Mouse (Mus musculus) MEL (cell line): Measurements from ENCODE around the gene Pik3r1. TPM values are rescaled to one million over a fixed set of nuclear protein-coding genes. Genes with fewer than 3 reads are reported as not detected.
A peak's percentile ranks its signal among the peaks of the same experiment; 100 is the strongest.

Source experiments
- DNase-seq: peaks from one replicate; pipeline ENCODE4 v3.0.0; 2011; ENCODE audit warnings: low read depth, low spot score
- H3K27ac ChIP-seq: 2 replicates; pipeline ENCODE4 v1.5.1; 2012; ENCODE audit warnings: low read depth, mild to moderate bottlenecking, control low read depth, low read length, moderate library complexity; ENCODE audit not compliant: control insufficient read depth
- H3K27me3 ChIP-seq, 2 experiments: fragments of 150-350 bp in 1 of 2; sonication (generic) in 1 of 2; 2 replicates each; pipeline ENCODE4 v1.6.1; 2012; ENCODE audit warnings: low read length in 2 of 2, mild to moderate bottlenecking in 2 of 2, improper control_type of control experiment in 1 of 2, moderate library complexity in 1 of 2; ENCODE audit not compliant: insufficient read depth in 2 of 2, control insufficient read depth in 1 of 2
- H3K36me3 ChIP-seq, 2 experiments: 2 replicates each; pipeline ENCODE4 v1.6.1; 2012 to 2014; ENCODE audit warnings: low read length in 2 of 2, improper control_type of control experiment in 1 of 2, inconsistent platforms in 1 of 2, mild to moderate bottlenecking in 1 of 2; ENCODE audit not compliant: insufficient read depth in 2 of 2, control insufficient read depth in 1 of 2
- H3K4me1 ChIP-seq, 2 experiments: fragments of 150-350 bp in 1 of 2; sonication (generic) in 1 of 2; 2 replicates each; pipeline ENCODE4 v1.6.1; 2012; ENCODE audit warnings: low read length in 2 of 2, improper control_type of control experiment in 1 of 2, mild to moderate bottlenecking in 1 of 2; ENCODE audit not compliant: insufficient read depth in 2 of 2, control insufficient read depth in 1 of 2
- H3K4me3 ChIP-seq, 2 experiments: fragments of 150-350 bp in 1 of 2; sonication (generic) in 1 of 2; 2 replicates each; pipeline ENCODE4 v1.5.1; 2012; ENCODE audit warnings: low read depth in 2 of 2, low read length in 2 of 2, mild to moderate bottlenecking in 2 of 2, moderate library complexity in 2 of 2, control low read depth in 1 of 2, improper control_type of control experiment in 1 of 2; ENCODE audit not compliant: control insufficient read depth in 1 of 2, insufficient read depth in 1 of 2
- H3K79me2 ChIP-seq: 2 replicates; pipeline ENCODE4 v1.6.1; 2012; ENCODE audit warnings: mild to moderate bottlenecking, low read length, moderate library complexity; ENCODE audit not compliant: control insufficient read depth, poor library complexity, insufficient read depth
- H3K9ac ChIP-seq: 2 replicates; pipeline ENCODE4 v1.6.1; 2012; ENCODE audit warnings: low read depth, mild to moderate bottlenecking, control low read depth, low read length, moderate library complexity; ENCODE audit not compliant: control insufficient read depth, poor library complexity, severe bottlenecking
- H3K9me3 ChIP-seq: fragments of 150-350 bp; sonication (generic); replicated peaks from 2 replicates; pipeline ENCODE4 v1.6.1; 2012; ENCODE audit warnings: mild to moderate bottlenecking, low read length, improper control_type of control experiment, moderate library complexity; ENCODE audit not compliant: insufficient read depth
- BHLHE40 ChIP-seq: IDR thresholded peaks from 2 replicates; pipeline ENCODE4 v1.6.1; 2012; ENCODE audit warnings: low read depth, mild to moderate bottlenecking, inconsistent platforms, low read length, improper control_type of control experiment, borderline replicate concordance
- CHD1 ChIP-seq: IDR thresholded peaks from 2 replicates; pipeline ENCODE4 v1.6.1; 2012; ENCODE audit warnings: low read depth, mild to moderate bottlenecking, inconsistent platforms, low read length, improper control_type of control experiment
- CHD2 ChIP-seq: IDR thresholded peaks from 2 replicates; pipeline ENCODE4 v1.6.1; 2011; ENCODE audit warnings: low read length, improper control_type of control experiment
- GABPA ChIP-seq: IDR thresholded peaks from 2 replicates; pipeline ENCODE4 v1.6.1; 2012; ENCODE audit warnings: low read depth, mild to moderate bottlenecking, inconsistent platforms, low read length, improper control_type of control experiment, moderate library complexity
- JUND ChIP-seq: IDR thresholded peaks from 2 replicates; pipeline ENCODE4 v1.6.1; 2011; ENCODE audit warnings: low read depth, mild to moderate bottlenecking, improper control_type of control experiment, low read length
- MAX ChIP-seq: IDR thresholded peaks from 2 replicates; pipeline ENCODE4 v1.6.1; 2011; ENCODE audit warnings: low read length, improper control_type of control experiment
- MXI1 ChIP-seq: IDR thresholded peaks from 2 replicates; pipeline ENCODE4 v1.6.1; 2011; ENCODE audit warnings: mild to moderate bottlenecking, low read depth, low read length, improper control_type of control experiment
- MYC ChIP-seq: IDR thresholded peaks from 2 replicates; pipeline ENCODE4 v1.6.1; 2011; ENCODE audit warnings: low read depth, mild to moderate bottlenecking, low read length, improper control_type of control experiment, moderate library complexity
- POLR2AphosphoS2 ChIP-seq: IDR thresholded peaks from 2 replicates; pipeline ENCODE4 v1.6.1; 2011; ENCODE audit warnings: low read length, improper control_type of control experiment
- RAD21 ChIP-seq: IDR thresholded peaks from 2 replicates; pipeline ENCODE4 v1.6.1; 2011; ENCODE audit warnings: mild to moderate bottlenecking, low read depth, low read length, improper control_type of control experiment
- SIN3A ChIP-seq: IDR thresholded peaks from 2 replicates; pipeline ENCODE4 v1.6.1; 2012; ENCODE audit warnings: low read length, improper control_type of control experiment, inconsistent platforms
- SMC3 ChIP-seq: IDR thresholded peaks from 2 replicates; pipeline ENCODE4 v1.6.1; 2011; ENCODE audit warnings: low read depth, low read length, improper control_type of control experiment
- UBTF ChIP-seq: IDR thresholded peaks from 2 replicates; pipeline ENCODE4 v1.6.1; 2012; ENCODE audit warnings: low read depth, mild to moderate bottlenecking, inconsistent platforms, low read length, improper control_type of control experiment, moderate library complexity, borderline replicate concordance; ENCODE audit not compliant: insufficient read depth
- USF1 ChIP-seq: IDR thresholded peaks from 2 replicates; pipeline ENCODE4 v1.6.1; 2014; ENCODE audit warnings: low read depth, mild to moderate bottlenecking, inconsistent platforms, low read length, improper control_type of control experiment, moderate library complexity
- USF2 ChIP-seq, 2 experiments: IDR thresholded peaks; 2 replicates each; pipeline ENCODE4 v1.6.1; 2011 to 2012; ENCODE audit warnings: improper control_type of control experiment in 2 of 2, low read length in 2 of 2, borderline replicate concordance in 1 of 2, inconsistent platforms in 1 of 2, low read depth in 1 of 2, mild to moderate bottlenecking in 1 of 2; ENCODE audit not compliant: insufficient read depth in 1 of 2
- ZC3H11A ChIP-seq: IDR thresholded peaks from 2 replicates; pipeline ENCODE4 v1.6.1; 2012; ENCODE audit warnings: low read depth, mild to moderate bottlenecking, inconsistent platforms, low read length, improper control_type of control experiment
- ZKSCAN1 ChIP-seq: IDR thresholded peaks from 2 replicates; pipeline ENCODE4 v1.6.1; 2012; ENCODE audit warnings: low read depth, mild to moderate bottlenecking, inconsistent platforms, low read length, improper control_type of control experiment, moderate library complexity
- ZNF384 ChIP-seq: IDR thresholded peaks from 2 replicates; pipeline ENCODE4 v1.6.1; 2012; ENCODE audit warnings: low read depth, mild to moderate bottlenecking, inconsistent platforms, low read length, improper control_type of control experiment
- polyA plus RNA-seq, 2 experiments: library from polyadenylated mRNA; stranded (reverse) in 1 of 2; unstranded in 1 of 2; fragments of >175 nt in 1 of 2; fragments of >200 nt in 1 of 2; gene quantifications; 2 replicates each; pipeline versions ENCODE4 v1.2.1 to v1.2.4; 2012; ENCODE audit warnings: low replicate concordance in 2 of 2, low read depth in 1 of 2; ENCODE audit not compliant: insufficient read length in 2 of 2, insufficient read depth in 1 of 2, missing spikeins in 1 of 2
- total RNA-seq: library from RNA; depleted of rRNA; stranded (reverse); fragments of 300-350 nt; gene quantifications from 2 replicates; pipeline ENCODE4 v1.2.3, GENCODE M21; 2012

Gene Pik3r1
- total and polyA plus RNA-seq, 3 experiments = 23.8 to 116 (median 41.4) TPM

GRCm38 (mm10) chr13:101799318-101799717 is 31.3 kb upstream of the Pik3r1 start:
- no peaks in the 10 kb centered on the region; a peak in 1 of 4 replicates for H3K27me3 ChIP-seq
- no peaks in the 10 kb centered on the region for H3K4me1 ChIP-seq
- no peaks in the 10 kb centered on the region for H3K9me3 ChIP-seq
- TF ChIP-seq MYC (no peak), SMC3 (no peak), ZKSCAN1 (no peak), SIN3A (no peak), JUND (no peak), POLR2AphosphoS2 (no peak), MXI1 (no peak), USF1 (no peak), RAD21 (no peak), CHD2 (no peak), ZC3H11A (no peak), BHLHE40 (no peak), UBTF (no peak), GABPA (no peak), USF2 (IDR thresholded peaks at IDR 0.05; ENCODE audit: borderline replicate concordance in 1 of 2, insufficient read depth in 1 of 2, low read depth in 1 of 2, low read length in 2 of 2) (no peak), MAX (no peak), CHD1 (no peak)
- no peak overlapping the region for H3K27ac ChIP-seq
- H3K79me2 ChIP-seq = no peaks in the 10 kb centered on the region
- no peaks in the 10 kb centered on the region; a peak in 1 of 4 replicates for H3K36me3 ChIP-seq
- no peak for DNase-seq
- H3K4me3 ChIP-seq = no peak overlapping the region
- no peak overlapping the region for H3K9ac ChIP-seq

- no peaks in the 10 kb centered on the region for H3K4me1 ChIP-seq
- no peak for DNase-seq
- no peaks in the 10 kb centered on the region for H3K9me3 ChIP-seq
- no peaks in the 10 kb centered on the region for H3K79me2 ChIP-seq
- H3K9ac ChIP-seq = no peak overlapping the region
- no peaks in the 10 kb centered on the region; a peak in 1 of 4 replicates for H3K27me3 ChIP-seq
- H3K4me3 ChIP-seq = no peak overlapping the region
- no peaks in the 10 kb centered on the region; a peak in 1 of 4 replicates for H3K36me3 ChIP-seq
- TF ChIP-seq MXI1 = no peak
- no peak for TF ChIP-seq SMC3
- TF ChIP-seq JUND = no peak
- no peak for TF ChIP-seq CHD2
- TF ChIP-seq USF1 = 0 out of 2 replicates have a peak, but pooled peaks have one; percentile 16
- peak; percentile 46; the same call in 1 of the 2 replicates for TF ChIP-seq ZNF384
- TF ChIP-seq USF2 (IDR thresholded peaks at IDR 0.05; ENCODE audit: borderline replicate concordance in 1 of 2, insufficient read depth in 1 of 2, low read depth in 1 of 2, low read length in 2 of 2) = no peak
- H3K27ac ChIP-seq = no peak overlapping the region
These were observed 30.5 kb upstream of the Pik3r1 start for GRCm38 (mm10) chr13:101798522-101798921.
